Mouse (Mus musculus): ENCODE results near the gene Gm3248.
"Not testable (repeated sequence)": the region's sequence is repeated elsewhere in the genome, so short reads cannot be mapped to it uniquely, and the experiment has no call there.

- not testable (repeated sequence) for TF ChIP-seq CTCF (IDR thresholded peaks at IDR 0.05; ENCODE audit: low read depth); EP300 (optimal IDR thresholded peaks at IDR 0.05)
Observed at GRCm38 (mm10) chr14:5961102-5961501, 443 bp downstream of the Gm3248 start.
